Mouse (Mus musculus) thymus, postnatal 25 days (tissue): ENCODE measurements around the gene Crebzf.

Experiments
- DNase-seq: peaks from one replicate; pipeline ENCODE4 v3.0.0; 2022

Gene Crebzf

GRCm38 (mm10) chr7:90482607-90483006 is 40.1 kb downstream of the Crebzf start:
- no peak for DNase-seq
